Mouse (Mus musculus) heart, embryonic 16.5 days (tissue): ENCODE measurements around the gene Gm5155. TPM values are rescaled to one million over a fixed set of nuclear protein-coding genes. Genes with fewer than 3 reads are reported as not detected.
"Not testable (repeated sequence)": the region's sequence is repeated elsewhere in the genome, so short reads cannot be mapped to it uniquely, and the experiment has no call there.

Source experiments
- ATAC-seq: fragments of 200-750 bp; cut with Nextera tagmentation; replicated peaks from 2 replicates; pipeline ENCODE4 v1.8.0; 2017; ENCODE audit warnings: moderate number of reproducible peaks; ENCODE audit not compliant: insufficient read depth, low FRiP score; ENCODE audit errors: extremely low read depth
- H3K27ac ChIP-seq: fragments of 300-500 bp; sonication (generic); 2 replicates; pipeline ENCODE4 v1.5.1; 2014; ENCODE audit warnings: mild to moderate bottlenecking, low read length, control low read depth, moderate library complexity
- H3K27me3 ChIP-seq: fragments of 300-500 bp; sonication (generic); 2 replicates; pipeline ENCODE4 v1.6.1; 2014; ENCODE audit warnings: low read length, mixed read lengths; ENCODE audit not compliant: control insufficient read depth, insufficient read depth
- H3K36me3 ChIP-seq: fragments of 300-500 bp; sonication (generic); 2 replicates; pipeline ENCODE4 v1.6.1; 2014; ENCODE audit not compliant: control insufficient read depth, insufficient read depth
- H3K4me1 ChIP-seq: fragments of 300-500 bp; sonication (generic); 2 replicates; pipeline ENCODE4 v1.6.1; 2014; ENCODE audit warnings: low read length, mixed read lengths; ENCODE audit not compliant: control insufficient read depth, insufficient read depth
- H3K4me2 ChIP-seq: fragments of 300-500 bp; sonication (generic); 2 replicates; pipeline ENCODE4 v1.6.1; 2014; ENCODE audit warnings: low read depth, mild to moderate bottlenecking, control low read depth, low read length
- H3K4me3 ChIP-seq: fragments of 300-500 bp; sonication (generic); 2 replicates; pipeline ENCODE4 v1.5.1; 2014; ENCODE audit warnings: mild to moderate bottlenecking, control low read depth, low read length
- H3K9ac ChIP-seq: fragments of 300-500 bp; sonication (generic); 2 replicates; pipeline ENCODE4 v1.6.1; 2014; ENCODE audit warnings: low read length, control low read depth
- H3K9me3 ChIP-seq: fragments of 300-500 bp; sonication (generic); replicated peaks from 2 replicates; pipeline ENCODE4 v1.6.1; 2016; ENCODE audit warnings: low read length; ENCODE audit not compliant: control insufficient read depth
- WGBS: fragments of 180-500 bp; shearing (Covaris S2); extraction: QIAGEN DNeasy Blood & Tissue Kit; methylation state at CpG from one replicate; pipeline ENCODE4 v1.1.7; 2014; 5-methylcytosine and 5-hydroxymethylcytosine counted together
- polyA plus RNA-seq: library from polyadenylated mRNA; unstranded; fragments of >200 nt; fragmentation: Nextera tagmentation; extraction: Ambion mirVana; gene quantifications from 2 replicates; pipeline ENCODE4 v1.2.1, GENCODE M21; 2015

Gene Gm5155
- not detected in 2 replicates for polyA plus RNA-seq

DNA sequence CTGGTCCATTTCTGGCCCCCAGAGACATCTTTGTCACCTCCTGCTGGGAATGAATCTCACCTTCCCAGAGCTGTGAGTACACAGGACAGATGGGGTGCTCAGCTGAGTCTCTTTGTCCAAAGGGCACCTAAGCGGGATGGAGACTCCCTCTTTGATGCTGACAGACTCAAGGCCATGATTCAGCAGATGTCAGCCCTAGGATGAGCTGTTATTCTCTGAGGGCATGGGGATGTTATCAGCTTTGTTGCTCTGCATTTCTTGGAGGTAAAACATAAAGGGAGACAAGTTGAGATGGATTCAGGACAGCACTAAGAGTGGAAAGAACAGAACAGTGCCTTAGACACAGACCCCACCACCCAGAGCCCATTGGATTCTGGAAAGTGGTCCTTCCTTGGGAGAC lies at the start of gene Gm5155:
Gene Gm5155, plus strand, starts transcription at position 301 of the 400 bp plus-strand sequence.
- H3K27me3 ChIP-seq: no peaks in the 10 kb centered on the region
- H3K4me3 ChIP-seq: no peak within 1 kb of the TSS
- H3K4me2 ChIP-seq: no peak within 1 kb of the TSS
- H3K27ac ChIP-seq: no peak within 1 kb of the TSS
- no peaks in the 10 kb centered on the region for H3K4me1 ChIP-seq
- no peaks in the 10 kb centered on the region for H3K36me3 ChIP-seq
- no peak within 1 kb of the TSS for H3K9ac ChIP-seq
- peaks cover 22% of the 10 kb centered on the region for H3K9me3 ChIP-seq
- ATAC-seq: no peak
- WGBS: 58% methylated on average over 1 of the region's 1 CpGs

DNA sequence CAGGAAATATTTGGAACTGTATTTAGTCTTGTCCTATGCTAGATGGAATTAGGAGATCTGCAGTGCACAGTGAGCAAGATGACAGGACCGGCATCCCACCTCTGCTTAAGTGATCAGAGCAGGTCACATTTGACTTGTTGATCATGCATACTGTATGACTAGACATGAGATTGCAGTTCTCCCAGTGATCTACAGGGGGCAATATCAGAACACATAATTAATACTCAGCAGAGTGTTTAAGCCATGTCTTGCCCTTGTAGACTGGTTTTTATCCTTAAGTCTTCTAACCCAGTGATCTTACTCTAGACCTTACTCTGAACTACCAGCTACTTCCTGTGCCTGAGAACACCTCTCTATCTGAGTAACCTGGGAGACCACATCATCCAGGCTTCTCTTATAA lies 791 bp upstream of the Gm5155 start:
- 80% methylated on average over 1 of the region's 1 CpGs for WGBS
- Histone ChIP-seq H3K9me3 (peaks cover 24% of the 10 kb centered on the region), H3K36me3 (no peaks in the 10 kb centered on the region), H3K4me3 (no peak overlapping the region), H3K9ac (no peak overlapping the region), H3K27me3 (no peaks in the 10 kb centered on the region), H3K27ac (no peak overlapping the region), H3K4me1 (no peaks in the 10 kb centered on the region), H3K4me2 (no peak overlapping the region)
- ATAC-seq: no peak

DNA sequence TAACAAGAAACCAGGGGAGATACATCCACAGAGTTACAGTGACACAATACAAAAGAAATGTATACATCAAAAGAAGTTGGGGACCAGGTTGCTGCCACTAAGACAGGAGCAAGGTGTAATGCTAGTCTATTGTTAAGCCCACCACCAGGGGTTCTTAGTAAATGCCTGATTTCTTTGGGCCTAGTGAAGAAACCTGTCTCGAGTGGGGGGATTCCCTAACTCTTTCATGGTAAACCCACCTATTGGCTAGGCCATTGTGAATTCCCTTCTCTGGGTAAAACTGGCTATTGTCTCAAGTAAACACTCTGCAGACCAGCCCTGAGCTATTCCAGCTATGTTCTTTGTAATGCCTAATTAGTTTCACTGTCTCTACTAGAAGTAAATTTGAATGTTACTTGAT lies 23.8 kb downstream of the Gm5155 start:
- H3K4me2 ChIP-seq, H3K9ac ChIP-seq, H3K27ac ChIP-seq, H3K4me3 ChIP-seq, H3K36me3 ChIP-seq, H3K27me3 ChIP-seq, ATAC-seq, H3K4me1 ChIP-seq: not testable (repeated sequence)
- WGBS: 44% methylated on average over 1 of the region's 1 CpGs
- peaks cover 11% of the 10 kb centered on the region for H3K9me3 ChIP-seq

DNA sequence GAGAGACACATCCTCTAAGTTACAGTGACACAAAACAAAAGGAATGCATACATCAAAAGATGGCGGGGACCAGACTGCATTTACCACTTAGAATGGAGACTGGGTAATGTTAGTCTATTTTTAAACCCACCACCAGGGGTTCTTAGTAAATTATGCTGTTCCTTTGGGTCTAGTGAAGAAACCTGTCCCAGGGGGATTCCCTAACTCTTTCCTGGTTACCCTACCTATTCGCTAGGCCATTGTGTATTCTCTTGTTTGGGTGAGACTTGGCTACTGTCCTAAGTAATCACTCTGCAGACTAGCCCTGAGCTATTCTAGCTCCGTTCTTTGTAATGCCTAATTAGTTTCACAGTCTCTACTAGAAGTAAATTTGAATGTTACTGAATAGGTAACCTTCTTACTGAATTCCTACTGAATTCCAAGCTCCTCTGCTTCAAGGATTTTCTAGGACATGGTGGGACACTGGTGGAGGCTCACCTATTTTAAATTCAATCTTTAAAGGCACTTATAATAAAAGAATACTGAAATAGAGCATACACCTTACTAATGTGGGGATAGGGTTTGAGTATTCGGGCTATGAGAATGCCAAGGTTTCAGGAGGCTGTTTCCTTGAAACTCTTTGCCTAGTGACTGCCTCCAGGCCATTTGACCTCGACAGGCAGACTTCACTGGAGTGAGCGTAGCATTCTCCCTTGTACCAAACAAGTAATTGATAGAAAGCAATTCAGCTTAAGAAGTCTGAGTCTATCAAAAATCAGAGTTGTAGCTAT lies 31.8 kb downstream of the Gm5155 start:
- Histone ChIP-seq H3K4me1 (no peaks in the 10 kb centered on the region), H3K4me2 (no peak overlapping the region), H3K9me3 (peaks cover 11% of the 10 kb centered on the region), H3K9ac (no peak overlapping the region), H3K27me3 (no peaks in the 10 kb centered on the region), H3K27ac (no peak overlapping the region), H3K36me3 (no peaks in the 10 kb centered on the region), H3K4me3 (no peak overlapping the region)
- ATAC-seq: no peak
- 62% methylated on average over 6 of the region's 6 CpGs for WGBS

Other genes starting within 250 kb of the Gm5155 start
- gene Ceacam5, start 158.5 kb upstream of the Gm5155 start, polyA plus RNA-seq: not detected in 2 replicates
- gene Ceacam14, start 59.1 kb upstream of the Gm5155 start, polyA plus RNA-seq: not detected in 2 replicates
- gene Ceacam11, start 100.4 kb downstream of the Gm5155 start, polyA plus RNA-seq: not detected in 2 replicates
- gene Ceacam13, start 138.1 kb downstream of the Gm5155 start, polyA plus RNA-seq: not detected in 2 replicates
- not detected in 2 replicates for gene Ceacam12, start 194.2 kb downstream of the Gm5155 start, polyA plus RNA-seq